Mouse (Mus musculus) ovary, postnatal 10 days (tissue): ENCODE results near the gene Abca6.
A peak's percentile ranks its signal among the peaks of the same experiment; 100 is the strongest.

ENCODE experiments used
- DNase-seq: peaks from one replicate; pipeline ENCODE4 v3.0.0; 2022; ENCODE audit warnings: low spot score

The Abca6 gene

DNA sequence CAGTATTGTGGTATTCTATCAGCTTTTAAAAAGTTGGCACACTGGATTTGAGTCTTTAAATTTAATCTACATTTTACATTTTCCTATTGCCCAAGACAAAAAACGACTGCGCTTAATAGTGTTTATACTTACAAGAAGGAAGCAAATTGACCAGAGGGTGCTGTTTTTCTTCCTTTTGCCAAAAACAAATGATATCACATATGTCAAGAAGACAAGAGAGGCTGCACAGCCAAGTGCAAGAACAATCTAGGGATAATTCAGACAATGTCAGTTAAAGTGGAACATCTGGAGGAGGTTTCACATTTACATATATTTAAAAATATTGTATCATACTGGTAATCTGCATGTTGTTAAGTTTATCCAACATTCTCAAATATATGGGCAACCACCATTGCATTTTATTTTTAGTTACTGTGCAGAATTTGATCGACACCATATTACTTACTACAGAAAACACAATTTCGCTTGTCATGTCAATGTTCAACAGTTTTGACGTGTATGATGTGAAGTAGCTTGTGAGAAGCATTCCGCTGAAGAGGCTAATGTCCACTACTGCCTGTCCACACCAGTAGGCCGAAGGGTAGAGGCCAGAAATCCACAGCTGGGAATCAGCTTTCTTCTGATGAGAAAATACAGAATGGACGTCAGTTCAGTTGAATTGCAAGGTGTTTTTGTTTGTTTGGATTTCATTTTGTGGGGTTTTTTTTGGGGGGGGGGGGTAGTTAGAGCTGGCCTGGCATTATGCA is 54.8 kb downstream of the Abca6 start:
- no peak for DNase-seq

DNA sequence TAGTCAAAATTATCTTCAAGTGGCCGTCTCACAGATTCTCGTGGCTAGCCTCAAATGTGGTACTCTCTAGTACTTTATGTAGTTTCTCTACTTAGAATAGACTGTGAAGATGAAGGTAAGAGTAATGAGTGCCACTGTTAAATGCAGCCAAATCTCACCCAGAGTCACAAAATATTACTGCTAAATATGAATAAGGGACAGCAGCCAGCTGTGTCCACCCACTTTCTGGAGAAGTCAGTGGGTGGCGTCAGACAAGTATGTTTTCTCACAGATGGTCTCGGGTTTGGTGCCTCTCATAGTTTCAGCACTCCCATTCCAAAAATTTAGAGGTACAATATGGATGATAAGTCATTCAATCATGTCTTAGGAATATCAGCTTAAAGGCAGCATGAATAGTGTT is 56.3 kb downstream of the Abca6 start:
- no peak for DNase-seq

DNA sequence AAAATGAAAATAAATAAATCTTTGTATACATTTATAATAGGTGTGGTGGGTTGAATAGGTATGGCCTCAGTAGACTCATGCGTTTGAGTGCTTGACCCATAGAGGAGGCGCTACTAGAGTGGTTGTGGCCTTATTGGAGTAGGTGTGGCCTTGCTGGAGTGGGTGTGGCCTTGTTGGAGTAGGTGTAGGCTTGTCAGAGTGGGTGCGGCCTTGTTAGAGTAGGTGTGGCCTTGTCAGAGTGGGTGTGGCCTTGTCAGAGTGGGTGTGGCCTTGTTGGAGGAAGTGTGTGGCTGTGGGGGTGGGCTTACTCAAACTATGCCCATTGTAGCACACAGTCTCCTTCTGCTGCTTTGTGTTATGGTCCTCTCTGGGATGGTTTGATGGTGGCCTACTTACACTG is 80.4 kb downstream of the Abca6 start:
- no peak for DNase-seq

DNA sequence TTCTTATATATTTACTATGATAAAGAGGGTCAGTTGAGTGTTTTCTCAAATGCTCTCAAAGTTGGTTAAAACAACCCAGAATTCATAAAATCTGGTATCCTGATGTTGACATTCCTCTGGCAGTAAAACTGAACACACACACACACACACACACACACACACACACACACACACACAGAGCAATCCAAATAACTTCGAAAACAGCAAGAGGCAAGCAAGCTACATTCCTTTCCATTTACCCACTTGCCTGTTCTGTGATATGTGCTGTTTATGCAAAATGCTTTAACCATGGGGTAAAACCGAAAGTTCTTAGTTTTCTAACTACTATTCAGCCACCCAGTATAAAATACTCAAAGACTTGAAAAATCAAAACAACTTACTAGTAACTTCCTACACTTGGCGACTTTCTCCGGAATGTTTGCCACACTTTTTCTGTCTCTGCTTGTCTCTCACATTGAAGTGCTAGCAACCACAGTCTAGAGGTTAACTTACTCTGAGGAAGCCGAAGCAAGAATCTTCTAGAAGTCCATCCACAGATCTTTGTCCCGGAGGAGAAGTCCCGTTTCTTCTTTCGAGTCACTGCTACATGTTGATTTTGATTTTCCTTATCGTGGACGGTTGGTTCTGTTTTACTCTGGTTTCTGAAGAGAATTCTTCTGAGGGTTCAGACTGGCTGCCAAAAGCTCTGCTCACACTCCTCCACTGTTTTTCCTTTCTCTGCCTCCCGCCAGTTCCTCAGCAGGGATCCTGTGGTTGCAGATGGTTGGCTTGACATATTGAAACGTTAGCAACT is 83.9 kb downstream of the Abca6 start, which contains the start of gene Abca9:
Abca9 (minus strand) TSS at position 738 of the 793 bp plus-strand sequence.
- peak; percentile 13 for DNase-seq

DNA sequence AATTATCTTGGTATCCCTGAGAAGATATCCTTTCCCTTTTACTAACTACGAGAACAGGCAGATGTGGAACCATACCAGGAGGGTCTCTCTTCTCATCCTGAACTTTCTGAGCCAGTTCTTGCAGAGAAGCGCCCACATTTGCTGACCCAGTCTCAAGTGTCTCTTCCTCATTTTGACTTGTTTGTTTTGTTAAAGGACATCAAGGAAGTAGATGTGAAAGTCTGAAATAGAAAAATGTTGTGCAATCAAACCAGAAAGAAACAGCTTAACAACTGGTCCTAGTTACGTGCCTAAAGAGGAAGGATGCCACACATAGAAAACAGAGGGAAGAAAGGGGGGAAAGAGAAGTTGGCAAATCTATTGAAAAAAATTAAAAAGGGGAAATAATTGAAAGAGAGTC is 85.8 kb downstream of the Abca6 start:
- DNase-seq = no peak

DNA sequence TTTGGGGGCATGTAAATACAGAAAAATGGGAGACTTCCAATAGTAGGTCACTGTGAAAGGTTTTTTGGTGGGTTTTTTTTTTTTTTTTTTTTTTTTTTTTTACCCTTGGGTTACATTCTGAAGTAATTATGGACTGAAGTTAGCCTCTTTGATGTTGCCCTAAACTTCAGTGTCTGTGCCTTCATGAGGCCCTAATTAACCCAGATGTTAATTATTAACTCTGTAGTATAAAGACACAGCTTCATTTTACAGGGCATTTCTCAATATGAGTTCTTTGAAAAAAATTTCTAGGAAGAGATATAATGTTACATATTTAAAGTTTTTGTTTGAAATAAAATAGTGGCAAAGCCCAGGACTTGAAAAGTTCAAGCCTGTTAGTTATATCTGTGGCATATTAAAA is 86.2 kb downstream of the Abca6 start:
- DNase-seq = no peak

DNA sequence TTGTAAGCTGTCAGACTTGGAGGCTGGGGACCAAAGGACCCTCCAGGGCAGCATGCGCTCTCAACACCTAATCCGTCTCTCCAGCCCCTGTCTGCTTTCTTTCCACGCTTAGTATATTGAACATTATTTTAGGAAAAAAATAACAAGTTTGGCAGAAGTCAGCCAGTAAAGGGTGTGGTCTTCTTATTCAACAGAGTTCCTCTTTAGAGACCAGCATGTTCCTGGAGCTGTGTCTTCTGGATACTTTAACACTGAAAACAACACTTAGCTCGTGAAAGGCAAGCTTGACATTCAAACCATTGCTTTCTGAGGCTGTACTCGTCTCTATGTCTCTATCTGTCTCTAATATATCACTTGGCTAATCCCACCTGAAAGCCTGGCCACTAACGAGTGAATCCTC is 94.5 kb downstream of the Abca6 start:
- DNase-seq = no peak

DNA sequence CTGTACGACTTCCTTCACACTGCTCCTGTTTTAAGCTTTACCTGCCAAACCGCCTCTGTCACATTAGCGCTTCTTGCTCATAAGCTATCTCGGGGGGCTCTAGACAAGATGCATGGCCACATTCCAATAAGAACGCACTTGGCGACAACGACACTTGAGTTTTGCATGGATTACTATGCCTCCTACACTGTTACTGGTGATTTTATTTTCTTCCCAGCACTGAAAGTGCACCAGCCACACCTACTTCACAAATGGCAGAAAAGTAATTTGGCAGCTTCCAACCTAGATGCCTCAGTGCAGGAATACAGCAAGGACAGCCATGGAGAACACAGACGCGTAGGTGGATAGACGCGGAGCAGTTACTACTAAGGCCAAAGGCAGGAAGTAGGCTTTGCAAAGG is 95.6 kb downstream of the Abca6 start:
- DNase-seq = no peak

DNA sequence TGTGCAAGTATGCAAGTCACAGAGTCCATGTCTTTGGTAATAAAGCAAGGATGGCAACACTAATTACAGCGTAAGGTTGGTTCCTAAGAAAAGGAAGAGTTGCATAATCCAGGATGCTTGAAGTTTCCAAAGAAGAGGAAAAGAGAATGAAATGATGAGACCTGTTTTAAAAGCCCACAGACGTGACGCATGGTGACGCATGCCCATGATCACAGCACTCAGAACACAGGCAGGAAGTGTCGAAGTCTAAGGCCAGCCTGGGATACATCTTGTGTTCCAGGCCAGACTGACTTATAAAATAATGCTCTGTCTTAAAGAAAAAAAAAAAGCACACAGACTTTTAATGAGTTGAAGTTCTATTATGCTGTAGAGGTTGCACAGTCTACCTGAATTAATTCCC is 103.9 kb downstream of the Abca6 start:
- no peak for DNase-seq

DNA sequence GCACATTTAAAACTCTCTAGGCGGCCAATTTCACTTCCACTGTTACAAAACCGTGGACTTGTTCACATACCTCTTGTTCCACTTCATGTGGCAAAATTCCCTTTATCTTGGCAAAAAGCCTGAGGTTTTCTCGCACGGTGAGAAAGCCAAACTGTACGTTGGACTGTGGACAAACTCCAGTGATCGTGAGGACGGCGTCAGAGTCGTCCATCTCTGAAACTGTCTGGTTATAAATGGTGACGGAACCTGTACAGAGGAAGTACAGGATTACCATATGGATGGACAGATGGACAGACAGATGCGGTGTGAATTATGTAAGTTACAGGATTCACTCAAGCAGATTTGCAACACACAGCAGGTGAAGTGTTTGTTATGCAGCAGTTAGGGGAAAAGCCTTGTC is 106.2 kb downstream of the Abca6 start:
- DNase-seq = no peak

DNA sequence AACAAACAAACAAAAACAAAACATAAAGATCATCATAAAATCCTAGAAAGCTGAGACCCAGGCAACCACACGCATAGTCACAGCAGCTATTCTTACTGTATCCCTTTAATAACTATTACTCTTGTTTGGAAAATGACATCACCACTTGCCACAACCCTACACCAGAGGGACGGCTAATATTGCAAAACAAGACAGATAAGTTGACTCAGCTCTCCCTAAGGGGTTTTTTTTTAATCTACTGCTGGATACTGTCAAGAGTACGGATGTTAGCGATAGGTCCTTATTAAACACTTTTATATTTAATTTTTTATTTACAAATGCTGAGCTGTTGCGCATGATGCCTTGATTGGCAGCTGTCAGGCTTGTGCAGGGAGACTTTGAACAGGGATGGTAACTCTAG is 120.8 kb downstream of the Abca6 start:
- DNase-seq = no peak
